Mouse (Mus musculus): ENCODE results near the gene Vsig8. TPM values are rescaled to one million over a fixed set of nuclear protein-coding genes. Genes with fewer than 3 reads are reported as not detected.
A peak's percentile ranks its signal among the peaks of the same experiment; 100 is the strongest.

The Vsig8 gene
- polyA plus RNA-seq, 1 experiment = 0.35 TPM

DNA sequence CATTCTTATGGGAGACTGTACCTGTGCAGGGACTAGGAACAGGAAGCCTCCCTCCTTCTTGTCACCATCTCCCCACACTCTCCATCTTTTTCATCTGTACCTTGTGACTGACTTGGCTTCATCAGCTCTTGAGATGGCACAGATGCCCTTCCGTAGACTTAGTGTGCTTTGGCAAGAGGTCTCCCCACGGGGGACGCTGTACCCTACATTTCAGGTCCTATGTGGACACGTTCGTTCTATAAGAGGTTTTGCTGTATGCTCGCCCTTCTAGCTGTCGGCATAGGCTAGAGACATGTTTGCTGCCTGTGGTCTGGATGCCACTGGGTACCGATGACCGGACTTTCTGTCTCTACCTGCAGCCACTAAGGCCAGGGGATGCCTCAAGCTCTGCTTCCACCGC is 28.3 kb upstream of the Vsig8 start:
- WGBS = 96% methylated on average over 10 of the region's 10 CpGs
- no peak overlapping the region for H3K4me3 ChIP-seq (ENCODE audit: low read depth, low read length)
- H3K27me3 ChIP-seq (ENCODE audit: control insufficient read depth, insufficient read depth, low read length) = peaks cover 3% of the 10 kb centered on the region; the same call in 1 of the 2 replicates
- H3K4me1 ChIP-seq (ENCODE audit: control insufficient read depth, insufficient read depth, insufficient read length, low read length) = peaks cover 8% of the 10 kb centered on the region; the same call in 1 of the 2 replicates
- H3K27ac ChIP-seq (ENCODE audit: insufficient read depth, low read depth, low read length) = no peak overlapping the region
- H3K36me3 ChIP-seq (ENCODE audit: control insufficient read depth, insufficient read depth, low read length) = no peaks in the 10 kb centered on the region
- TF ChIP-seq CTCF (IDR thresholded peaks at IDR 0.05; ENCODE audit: extremely low read depth, insufficient read length, insufficient replicate concordance, low read depth, low read length) (no peak), POLR2A (IDR thresholded peaks at IDR 0.05; ENCODE audit: low read depth, low read length) (no peak)

DNA sequence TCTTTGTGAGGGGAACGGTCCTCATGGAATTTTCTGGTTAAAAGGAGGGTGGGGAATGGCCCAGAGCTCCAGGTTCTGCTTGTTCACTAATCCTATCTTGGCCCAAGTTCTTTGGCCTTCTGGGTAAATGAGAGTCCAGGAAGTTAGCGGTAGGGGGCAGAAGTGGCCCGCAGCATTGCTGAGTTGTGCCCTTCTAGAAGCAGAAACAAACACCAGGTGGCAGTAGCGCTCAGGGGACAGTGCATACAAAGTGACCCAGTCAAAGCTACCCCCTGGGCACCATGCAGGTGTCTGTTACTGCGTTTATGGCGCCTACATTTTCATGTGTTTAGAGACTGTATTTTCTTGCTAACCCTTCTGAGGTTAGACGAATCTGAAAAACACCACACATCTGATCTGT is 27.0 kb upstream of the Vsig8 start:
- no peak overlapping the region for H3K27ac ChIP-seq (ENCODE audit: insufficient read depth, low read depth, low read length)
- TF ChIP-seq POLR2A (IDR thresholded peaks at IDR 0.05; ENCODE audit: low read depth, low read length) (no peak), CTCF (IDR thresholded peaks at IDR 0.05; ENCODE audit: extremely low read depth, insufficient read length, insufficient replicate concordance, low read depth, low read length) (peak; percentile 100)
- H3K4me1 ChIP-seq (ENCODE audit: control insufficient read depth, insufficient read depth, insufficient read length, low read length) = peaks cover 10% of the 10 kb centered on the region
- whole genome bisulfite sequencing = 3% methylated on average over 7 of the region's 7 CpGs
- no peak overlapping the region for H3K4me3 ChIP-seq (ENCODE audit: low read depth, low read length)
- peaks cover 3% of the 10 kb centered on the region; the same call in 1 of the 2 replicates for H3K27me3 ChIP-seq (ENCODE audit: control insufficient read depth, insufficient read depth, low read length)
- no peaks in the 10 kb centered on the region for H3K36me3 ChIP-seq (ENCODE audit: control insufficient read depth, insufficient read depth, low read length)

DNA sequence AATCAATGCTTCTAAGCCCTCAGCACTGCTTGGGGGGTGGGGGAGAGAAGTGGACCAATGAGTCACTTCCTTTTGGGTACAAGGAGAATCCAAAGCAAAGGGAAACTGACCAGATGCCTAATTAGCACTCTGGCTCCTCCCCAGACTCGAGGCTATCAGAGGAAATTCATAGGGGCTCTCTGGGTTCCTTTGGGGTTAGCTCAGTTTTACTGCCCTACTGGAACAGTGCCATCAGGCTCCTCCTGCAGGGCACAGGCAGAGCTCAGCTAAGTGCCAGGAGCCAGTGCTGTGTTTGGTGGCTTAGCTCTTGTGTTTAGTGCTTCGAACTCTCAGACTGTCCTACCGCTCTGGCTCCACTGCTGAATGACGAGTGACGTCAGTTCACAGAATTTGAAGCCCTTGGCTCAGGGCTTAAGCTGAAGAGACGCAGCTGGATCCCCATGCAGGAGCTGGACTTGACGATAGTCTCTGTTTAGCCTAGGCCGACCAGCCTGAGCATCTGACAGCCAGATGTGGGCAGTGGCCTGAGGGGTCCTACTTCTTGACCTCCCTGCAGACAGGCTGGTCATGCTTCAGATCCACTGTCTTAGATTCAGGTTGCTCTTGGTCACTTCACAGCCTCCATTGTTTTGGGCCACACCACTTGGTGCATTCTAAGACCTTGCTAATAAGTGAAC is 25.1 kb upstream of the Vsig8 start:
- H3K4me3 ChIP-seq (ENCODE audit: low read depth, low read length) = no peak overlapping the region
- TF ChIP-seq POLR2A (IDR thresholded peaks at IDR 0.05; ENCODE audit: low read depth, low read length) (no peak), CTCF (IDR thresholded peaks at IDR 0.05; ENCODE audit: extremely low read depth, insufficient read length, insufficient replicate concordance, low read depth, low read length) (no peak)
- H3K36me3 ChIP-seq (ENCODE audit: control insufficient read depth, insufficient read depth, low read length) = no peaks in the 10 kb centered on the region
- 44% methylated on average over 8 of the region's 8 CpGs for WGBS
- H3K4me1 ChIP-seq (ENCODE audit: control insufficient read depth, insufficient read depth, insufficient read length, low read length) = peaks cover 8% of the 10 kb centered on the region
- H3K27me3 ChIP-seq (ENCODE audit: control insufficient read depth, insufficient read depth, low read length) = peaks cover 3% of the 10 kb centered on the region; the same call in 1 of the 2 replicates
- no peak overlapping the region for H3K27ac ChIP-seq (ENCODE audit: insufficient read depth, low read depth, low read length)

DNA sequence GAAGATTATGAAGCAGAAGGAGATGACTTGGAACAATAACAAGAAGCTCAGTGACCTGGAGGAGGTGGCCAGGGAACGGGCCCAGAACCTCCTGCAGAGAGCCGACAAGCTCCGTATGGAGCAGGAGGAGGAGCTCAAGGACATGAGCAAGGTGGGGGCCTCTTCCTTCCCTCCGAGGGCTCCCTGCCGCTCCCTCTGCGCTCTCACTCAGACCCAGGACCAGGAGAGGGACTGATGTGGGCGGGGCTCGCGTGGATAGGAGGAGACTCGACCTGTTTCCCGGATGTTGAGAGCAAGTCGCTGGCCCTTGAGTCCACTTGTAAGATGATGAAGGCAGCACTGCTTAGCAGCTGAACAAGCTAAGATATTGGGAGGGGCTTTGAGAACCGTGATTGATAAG is 23.2 kb upstream of the Vsig8 start:
- TF ChIP-seq POLR2A (IDR thresholded peaks at IDR 0.05; ENCODE audit: low read depth, low read length) (no peak), CTCF (IDR thresholded peaks at IDR 0.05; ENCODE audit: extremely low read depth, insufficient read length, insufficient replicate concordance, low read depth, low read length) (no peak)
- no peaks in the 10 kb centered on the region for H3K36me3 ChIP-seq (ENCODE audit: control insufficient read depth, insufficient read depth, low read length)
- peaks cover 8% of the 10 kb centered on the region for H3K4me1 ChIP-seq (ENCODE audit: control insufficient read depth, insufficient read depth, insufficient read length, low read length)
- peak overlapping the region; percentile 29 for H3K4me3 ChIP-seq (ENCODE audit: low read depth, low read length)
- WGBS = 9% methylated on average over 13 of the region's 13 CpGs
- H3K27ac ChIP-seq (ENCODE audit: insufficient read depth, low read depth, low read length) = no peak overlapping the region
- peaks cover 3% of the 10 kb centered on the region; the same call in 1 of the 2 replicates for H3K27me3 ChIP-seq (ENCODE audit: control insufficient read depth, insufficient read depth, low read length)

DNA sequence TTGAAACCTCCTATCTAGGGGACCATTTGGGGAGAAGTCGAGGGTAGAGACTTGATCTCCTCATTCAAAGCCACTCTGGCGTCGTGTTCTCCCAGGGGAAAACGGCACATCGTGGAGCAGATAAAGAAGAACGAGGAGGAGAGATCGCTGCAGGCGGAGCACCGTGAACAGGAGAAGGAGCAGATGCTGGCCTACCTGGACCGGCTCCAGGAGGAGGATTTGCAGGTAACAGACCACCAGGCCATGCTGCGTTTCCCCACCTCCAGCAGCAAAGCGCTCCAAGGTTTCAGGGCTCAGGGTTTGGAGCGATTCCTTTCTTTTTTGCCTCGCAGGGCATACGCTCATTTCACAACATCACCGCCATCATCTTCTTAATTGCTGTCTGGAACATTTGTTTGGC is 20.6 kb upstream of the Vsig8 start:
- no peak overlapping the region for H3K4me3 ChIP-seq (ENCODE audit: low read depth, low read length)
- H3K27ac ChIP-seq (ENCODE audit: insufficient read depth, low read depth, low read length) = no peak overlapping the region
- peaks cover 8% of the 10 kb centered on the region for H3K4me1 ChIP-seq (ENCODE audit: control insufficient read depth, insufficient read depth, insufficient read length, low read length)
- 85% methylated on average over 16 of the region's 16 CpGs for WGBS
- no peaks in the 10 kb centered on the region for H3K36me3 ChIP-seq (ENCODE audit: control insufficient read depth, insufficient read depth, low read length)
- TF ChIP-seq POLR2A (IDR thresholded peaks at IDR 0.05; ENCODE audit: low read depth, low read length) = no peak
- no peak for TF ChIP-seq CTCF (IDR thresholded peaks at IDR 0.05; ENCODE audit: extremely low read depth, insufficient read length, insufficient replicate concordance, low read depth, low read length)
- H3K27me3 ChIP-seq (ENCODE audit: control insufficient read depth, insufficient read depth, low read length) = peaks cover 3% of the 10 kb centered on the region; the same call in 1 of the 2 replicates

DNA sequence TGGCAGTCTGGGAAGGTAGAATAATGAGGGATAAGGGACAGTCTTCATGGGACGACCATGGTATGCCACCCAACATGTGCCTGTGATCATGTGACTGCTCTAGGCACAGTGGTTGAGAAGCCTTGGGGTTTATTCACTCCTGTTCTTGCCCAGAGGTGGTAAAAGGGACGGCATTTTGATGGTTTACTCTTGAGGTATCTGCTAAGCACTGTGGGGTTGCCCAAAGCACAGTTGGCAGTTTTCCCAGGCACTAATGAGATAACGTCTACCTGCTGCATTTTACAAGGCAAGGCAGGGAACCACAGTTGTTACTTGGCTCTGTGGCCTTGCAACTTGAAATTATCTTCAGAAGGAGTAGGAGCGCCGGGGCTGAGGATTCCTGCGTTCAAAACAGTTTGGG is 15.9 kb upstream of the Vsig8 start:
- H3K27me3 ChIP-seq (ENCODE audit: control insufficient read depth, insufficient read depth, low read length) = no peaks in the 10 kb centered on the region
- H3K36me3 ChIP-seq (ENCODE audit: control insufficient read depth, insufficient read depth, low read length) = no peaks in the 10 kb centered on the region
- no peak overlapping the region for H3K4me3 ChIP-seq (ENCODE audit: low read depth, low read length)
- H3K27ac ChIP-seq (ENCODE audit: insufficient read depth, low read depth, low read length) = no peak overlapping the region
- H3K4me1 ChIP-seq (ENCODE audit: control insufficient read depth, insufficient read depth, insufficient read length, low read length) = no peaks in the 10 kb centered on the region
- 23% methylated on average over 6 of the region's 6 CpGs for WGBS
- TF ChIP-seq CTCF (IDR thresholded peaks at IDR 0.05; ENCODE audit: extremely low read depth, insufficient read length, insufficient replicate concordance, low read depth, low read length) (no peak), POLR2A (IDR thresholded peaks at IDR 0.05; ENCODE audit: low read depth, low read length) (no peak)

DNA sequence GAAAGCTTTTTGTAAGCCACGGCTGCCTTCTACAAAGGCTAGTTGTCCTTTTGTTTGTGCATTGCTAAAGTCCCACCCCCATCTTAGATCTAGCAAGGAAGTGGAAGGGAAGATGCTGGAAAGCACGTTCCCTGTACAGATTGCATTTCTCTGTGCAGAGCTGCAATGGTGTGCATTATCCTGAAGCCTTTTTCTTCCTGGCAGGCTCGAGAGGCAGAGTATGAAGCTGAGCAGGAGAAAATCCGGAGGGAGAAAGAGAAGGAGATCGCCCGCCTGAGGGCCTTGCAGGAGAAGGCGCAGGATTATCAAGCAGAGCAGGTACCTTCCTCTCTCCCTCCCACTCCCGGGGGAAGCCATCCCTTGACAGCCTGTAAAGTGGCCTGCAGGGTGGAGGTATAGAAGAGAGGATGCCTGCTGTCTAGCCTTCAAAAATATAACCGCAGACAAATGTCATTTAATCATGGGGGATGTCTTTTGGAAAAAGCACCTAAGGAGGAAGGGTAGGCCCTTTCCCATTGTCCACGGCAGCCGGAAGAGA is 15.4 kb upstream of the Vsig8 start:
- Histone ChIP-seq H3K4me1 (ENCODE audit: control insufficient read depth, insufficient read depth, insufficient read length, low read length) (no peaks in the 10 kb centered on the region), H3K36me3 (ENCODE audit: control insufficient read depth, insufficient read depth, low read length) (no peaks in the 10 kb centered on the region), H3K4me3 (ENCODE audit: low read depth, low read length) (no peak overlapping the region), H3K27ac (ENCODE audit: insufficient read depth, low read depth, low read length) (no peak overlapping the region), H3K27me3 (ENCODE audit: control insufficient read depth, insufficient read depth, low read length) (no peaks in the 10 kb centered on the region)
- WGBS = 61% methylated on average over 11 of the region's 11 CpGs
- TF ChIP-seq CTCF (IDR thresholded peaks at IDR 0.05; ENCODE audit: extremely low read depth, insufficient read length, insufficient replicate concordance, low read depth, low read length) = no peak
- no peak for TF ChIP-seq POLR2A (IDR thresholded peaks at IDR 0.05; ENCODE audit: low read depth, low read length)

Measured in small intestine, adult 2 months (tissue).